ENCODE assay signal across 14 mouse cellular contexts in genomic region chr9:109049996-109050673, GRCm38 (mm10). TPM values are rescaled to one million over a fixed set of nuclear protein-coding genes. Genes with fewer than 3 reads are reported as not detected.
DNase-seq lines count a peak whose midpoint lies in the region; ATAC-seq and TF ChIP-seq lines count a peak whose summit lies in the region.
"Had no signal": no experiment of that assay in that cellular context is flagged by ENCODE, and none has a peak within 500 bp of the region (broad histone marks: within the 10 kb centered on the region; RNA-seq: fewer than 3 reads in every experiment).

No protein-coding gene starts in this region.

- TF ChIP-seq CTCF in heart, postnatal 0 days (IDR thresholded peaks at IDR 0.05; ENCODE audit: low read depth), result no peak
- TF ChIP-seq CTCF in spleen, adult 2 months (IDR thresholded peaks at IDR 0.05; ENCODE audit: extremely low read depth, insufficient read depth, insufficient read length, insufficient replicate concordance), result no peak
- no peak for TF ChIP-seq CTCF in small intestine, adult 2 months (IDR thresholded peaks at IDR 0.05; ENCODE audit: extremely low read depth, insufficient read length, insufficient replicate concordance, low read depth, low read length)

- H3K4me3 ChIP-seq in heart, postnatal 0 days (ENCODE audit: low read depth, low read length), result no peak overlapping the region
- H3K4me3 ChIP-seq in heart, embryonic 10.5 days, result no peak overlapping the region
- H3K4me3 ChIP-seq in spleen, adult 2 months (ENCODE audit: extremely low read depth, insufficient read depth, insufficient read length), result peak overlapping the region; percentile 64
- H3K4me3 ChIP-seq in ES-E14 (ENCODE audit: insufficient read depth in 1 of 2, low read depth in 1 of 2, low read length in 2 of 2, poor library complexity in 1 of 2, severe bottlenecking in 1 of 2), result peak overlapping the region; percentile 64
- peak overlapping the region; percentile 40 for H3K4me3 ChIP-seq in small intestine, adult 2 months (ENCODE audit: low read depth, low read length)
- H3K4me3 ChIP-seq: liver, embryonic 13.5 days had no signal

- H3K27me3 ChIP-seq in heart, postnatal 0 days (ENCODE audit: control insufficient read depth, insufficient read depth, low read length), result no peaks in the 10 kb centered on the region
- H3K27me3 ChIP-seq in heart, embryonic 10.5 days (ENCODE audit: insufficient read depth, poor library complexity, severe bottlenecking), result no peaks in the 10 kb centered on the region
- no peaks in the 10 kb centered on the region for H3K27me3 ChIP-seq in spleen, adult 2 months (ENCODE audit: control insufficient read depth, insufficient read depth, low read length)
- H3K27me3 ChIP-seq in small intestine, adult 2 months (ENCODE audit: control insufficient read depth, insufficient read depth, low read length), result no peaks in the 10 kb centered on the region
- H3K27me3 ChIP-seq: liver, embryonic 13.5 days had no signal

- peak overlapping the region; percentile 2; the same call in 1 of the 2 replicates for H3K27ac ChIP-seq in heart, postnatal 0 days (ENCODE audit: low read depth)
- H3K27ac ChIP-seq in heart, embryonic 10.5 days, result no peak overlapping the region
- H3K27ac ChIP-seq in spleen, adult 2 months (ENCODE audit: insufficient read depth, low read length), result peak overlapping the region; percentile 99
- peak overlapping the region; percentile 17; the same call in 1 of the 2 replicates for H3K27ac ChIP-seq in ES-E14 (ENCODE audit: insufficient read depth, low read depth, low read length, poor library complexity, severe bottlenecking)
- H3K27ac ChIP-seq in small intestine, adult 2 months (ENCODE audit: insufficient read depth, low read depth, low read length), result peak overlapping the region; percentile 39
- H3K27ac ChIP-seq: liver, embryonic 13.5 days; stomach, postnatal 0 days had no signal

- TF ChIP-seq EP300 in heart, postnatal 0 days (IDR thresholded peaks at IDR 0.05; ENCODE audit: low read depth), result no peak

- H3K4me2 ChIP-seq in heart, postnatal 0 days (ENCODE audit: low read depth, low read length), result no peak overlapping the region
- H3K4me2 ChIP-seq: liver, embryonic 13.5 days had no signal

- 81% methylated on average over 9 of the region's 9 CpGs for WGBS in heart, postnatal 0 days
- 82% methylated on average over 9 of the region's 9 CpGs for WGBS in heart, embryonic 10.5 days
- WGBS in spleen, adult 2 months, result 45% methylated on average over 9 of the region's 9 CpGs
- 61% methylated on average over 9 of the region's 9 CpGs for WGBS in small intestine, adult 2 months

- no peak for ATAC-seq in heart, postnatal 0 days (ENCODE audit: insufficient read depth, low read depth)

- H3K9ac ChIP-seq in heart, postnatal 0 days (replicated peaks; ENCODE audit: low read depth, low read length), result no peak overlapping the region
- peak overlapping the region; percentile 68 for H3K9ac ChIP-seq in ES-E14 (ENCODE audit: insufficient read depth, low read depth, low read length, poor library complexity, severe bottlenecking)
- H3K9ac ChIP-seq: liver, embryonic 13.5 days had no signal

- H3K4me1 ChIP-seq in heart, postnatal 0 days (ENCODE audit: control insufficient read depth, insufficient read depth), result 0 out of 2 replicates have a peak, but pooled peaks cover 2% of the 10 kb centered on the region
- peaks cover 12% of the 10 kb centered on the region for H3K4me1 ChIP-seq in heart, embryonic 10.5 days
- H3K4me1 ChIP-seq in spleen, adult 2 months (ENCODE audit: control insufficient read depth, insufficient read depth, insufficient read length), result peaks cover 12% of the 10 kb centered on the region; the same call in 1 of the 2 replicates
- peaks cover 0 to 23% of the 10 kb centered on the region in 2 experiments; a peak in 2 of 4 replicates for H3K4me1 ChIP-seq in ES-E14 (ENCODE audit: control insufficient read depth in 2 of 2, insufficient read depth in 2 of 2, low read length in 2 of 2, poor library complexity in 1 of 2)
- H3K4me1 ChIP-seq in small intestine, adult 2 months (ENCODE audit: control insufficient read depth, insufficient read depth, insufficient read length, low read length), result peaks cover 8% of the 10 kb centered on the region

- H3K9me3 ChIP-seq in heart, postnatal 0 days (replicated peaks; ENCODE audit: control insufficient read depth, low read length), result no peaks in the 10 kb centered on the region
- no peaks in the 10 kb centered on the region for H3K9me3 ChIP-seq in heart, embryonic 10.5 days
- no peaks in the 10 kb centered on the region for H3K9me3 ChIP-seq in ES-E14 (ENCODE audit: control insufficient read depth, insufficient read depth, low read depth, low read length)
- H3K9me3 ChIP-seq: liver, embryonic 13.5 days had no signal

- TF ChIP-seq POLR2A in spleen, adult 2 months (IDR thresholded peaks at IDR 0.05; ENCODE audit: low read depth, low read length), result no peak
- no peak; the same call in 1 of the 2 replicates for TF ChIP-seq POLR2A in small intestine, adult 2 months (IDR thresholded peaks at IDR 0.05; ENCODE audit: low read depth, low read length)

- DNase-seq in heart, postnatal 0 days (ENCODE audit: low spot score), result no peak
- no peak for DNase-seq in heart, embryonic 10.5 days (ENCODE audit: low spot score)
- DNase-seq in spleen, adult 2 months (ENCODE audit: low read depth in 1 of 2, low spot score in 2 of 2), result no peak
- no peak for DNase-seq in spleen, adult 12 weeks (ENCODE audit: low spot score)
- DNase-seq in ES-E14 (ENCODE audit: low read depth, low spot score), result no peak
- no peak for DNase-seq in embryo, embryonic 10 days (ENCODE audit: low spot score)
- no peak for DNase-seq in left cerebral cortex, adult 9 months (ENCODE audit: low spot score in 2 of 2)
- DNase-seq: cerebellum, adult 11-12 months; heart, adult 18-20 months; kidney, adult 11 months; liver, embryonic 13.5 days; lung, postnatal 14 days had no signal

- in situ Hi-C loops in ES-E14 (cut with MboI; ENCODE audit: low sequenced_read_pairs in 2 of 2, unreplicated experiment in 2 of 2), result no loop called here

- H3K36me3 ChIP-seq in heart, postnatal 0 days (replicated peaks; ENCODE audit: control insufficient read depth, insufficient read depth, low read length), result peaks cover 23% of the 10 kb centered on the region
- peaks cover 48% of the 10 kb centered on the region for H3K36me3 ChIP-seq in heart, embryonic 10.5 days
- peaks cover 15% of the 10 kb centered on the region for H3K36me3 ChIP-seq in spleen, adult 2 months (ENCODE audit: control insufficient read depth, insufficient read depth, low read length)
- peaks cover 6% of the 10 kb centered on the region; the same call in 1 of the 2 replicates for H3K36me3 ChIP-seq in ES-E14 (ENCODE audit: control insufficient read depth, insufficient read depth, low read length, poor library complexity, severe bottlenecking)
- 0 out of 2 replicates have a peak, but pooled peaks cover 2% of the 10 kb centered on the region for H3K36me3 ChIP-seq in small intestine, adult 2 months (ENCODE audit: control insufficient read depth, insufficient read depth, low read length)
- H3K36me3 ChIP-seq: liver, embryonic 13.5 days had no signal

TF ChIP-seq in ES-E14, 5 proteins besides CTCF, POLR2A, EP300 and RAD21:
- TF ChIP-seq MAFK (IDR thresholded peaks at IDR 0.05; ENCODE audit: insufficient read depth, low read depth, low read length), result no peak
- peak; percentile 61; the same call in 1 of the 2 replicates for TF ChIP-seq CHD2 (IDR thresholded peaks at IDR 0.05; ENCODE audit: low read depth, low read length)
TF ChIP-seq in ES-E14: peak in this region for 1.

RNA-seq across cellular contexts. Expression of gene Trex1, which starts 9.4 kb away (rescaled TPM):
- total RNA-seq in heart, postnatal 0 days (2014; rRNA removed; ENCODE audit: low replicate concordance), result 21.6 and 44.2 TPM in 2 replicates
- 14.5 and 14.6 TPM in 2 replicates for polyA plus RNA-seq in heart, postnatal 0 days (2015; fragmentation: Nextera tagmentation; extraction: Ambion mirVana)
- polyA plus RNA-seq in heart, embryonic 10.5 days (2016; fragmentation: Nextera tagmentation; extraction: Ambion mirVana), result 8.2 and 8.9 TPM in 2 replicates
- 137 and 262 TPM in 2 replicates for polyA plus RNA-seq in spleen, adult 2 months (2012; rRNA removed)
- 6.2 and 7.4 TPM in 2 replicates for total RNA-seq in ES-E14 (2012; rRNA removed)
- 51.9 and 174 TPM in 2 replicates for polyA plus RNA-seq in small intestine, adult 2 months (2012; rRNA removed)

RNA-seq across cellular contexts. Expression of gene Shisa5, which starts 11.8 kb away (rescaled TPM):
- 76.9 and 102 TPM in 2 replicates for total RNA-seq in heart, postnatal 0 days (2014; rRNA removed; ENCODE audit: low replicate concordance)
- polyA plus RNA-seq in heart, postnatal 0 days (2015; fragmentation: Nextera tagmentation; extraction: Ambion mirVana), result 49.0 and 51.8 TPM in 2 replicates
- polyA plus RNA-seq in heart, embryonic 10.5 days (2016; fragmentation: Nextera tagmentation; extraction: Ambion mirVana), result 58.2 and 68.5 TPM in 2 replicates
- polyA plus RNA-seq in spleen, adult 2 months (2012; rRNA removed), result 4,319 and 4,795 TPM in 2 replicates
- total RNA-seq in ES-E14 (2012; rRNA removed), result 44.0 and 49.0 TPM in 2 replicates
- polyA plus RNA-seq in small intestine, adult 2 months (2012; rRNA removed), result 406 and 675 TPM in 2 replicates

RNA-seq across cellular contexts. Expression of gene Atrip, which starts 23.8 kb away (rescaled TPM):
- total RNA-seq in heart, postnatal 0 days (2014; rRNA removed; ENCODE audit: low replicate concordance), result 17.1 and 31.2 TPM in 2 replicates
- 11.1 and 11.7 TPM in 2 replicates for polyA plus RNA-seq in heart, postnatal 0 days (2015; fragmentation: Nextera tagmentation; extraction: Ambion mirVana)
- polyA plus RNA-seq in heart, embryonic 10.5 days (2016; fragmentation: Nextera tagmentation; extraction: Ambion mirVana), result 20.6 and 26.8 TPM in 2 replicates
- polyA plus RNA-seq in spleen, adult 2 months (2012; rRNA removed), result 16.2 and 17.0 TPM in 2 replicates
- total RNA-seq in ES-E14 (2012; rRNA removed), result 17.1 and 21.7 TPM in 2 replicates
- polyA plus RNA-seq in small intestine, adult 2 months (2012; rRNA removed), result 5.8 and 10.7 TPM in 2 replicates

RNA-seq across cellular contexts. Expression of gene Ccdc51, which starts 32.2 kb away (rescaled TPM):
- total RNA-seq in heart, postnatal 0 days (2014; rRNA removed; ENCODE audit: low replicate concordance), result 11.6 and 19.5 TPM in 2 replicates
- 14.3 and 14.6 TPM in 2 replicates for polyA plus RNA-seq in heart, postnatal 0 days (2015; fragmentation: Nextera tagmentation; extraction: Ambion mirVana)
- polyA plus RNA-seq in heart, embryonic 10.5 days (2016; fragmentation: Nextera tagmentation; extraction: Ambion mirVana), result 19.1 and 19.7 TPM in 2 replicates
- 5.1 and 5.2 TPM in 2 replicates for polyA plus RNA-seq in spleen, adult 2 months (2012; rRNA removed)
- 7.7 and 11.8 TPM in 2 replicates for total RNA-seq in ES-E14 (2012; rRNA removed)
- polyA plus RNA-seq in small intestine, adult 2 months (2012; rRNA removed), result 5.5 and 11.3 TPM in 2 replicates

RNA-seq across cellular contexts. Expression of gene Tma7, which starts 32.3 kb away (rescaled TPM):
- total RNA-seq in heart, postnatal 0 days (2014; rRNA removed; ENCODE audit: low replicate concordance), result 70.4 and 74.5 TPM in 2 replicates
- 490 and 527 TPM in 2 replicates for polyA plus RNA-seq in heart, postnatal 0 days (2015; fragmentation: Nextera tagmentation; extraction: Ambion mirVana)
- 734 and 774 TPM in 2 replicates for polyA plus RNA-seq in heart, embryonic 10.5 days (2016; fragmentation: Nextera tagmentation; extraction: Ambion mirVana)
- 10.2 and 16.4 TPM in 2 replicates for polyA plus RNA-seq in spleen, adult 2 months (2012; rRNA removed)
- total RNA-seq in ES-E14 (2012; rRNA removed), result 266 and 347 TPM in 2 replicates
- polyA plus RNA-seq in small intestine, adult 2 months (2012; rRNA removed), result 0.58 and 1.6 TPM in 2 replicates

Comparison
In these comparisons a context has a peak if more than half of its experiments do, and no peak if none do; other contexts are left out.
1. H3K4me3 ChIP-seq: peak in spleen, adult 2 months (single experiment), ES-E14 (2 of 2) and small intestine, adult 2 months (single experiment); none in heart, postnatal 0 days (single experiment) and heart, embryonic 10.5 days (single experiment).